Mouse (Mus musculus): ENCODE results near the gene Olfr1217.
"Not testable (repeated sequence)": the region's sequence is repeated elsewhere in the genome, so short reads cannot be mapped to it uniquely, and the experiment has no call there.

The Olfr1217 gene

DNA sequence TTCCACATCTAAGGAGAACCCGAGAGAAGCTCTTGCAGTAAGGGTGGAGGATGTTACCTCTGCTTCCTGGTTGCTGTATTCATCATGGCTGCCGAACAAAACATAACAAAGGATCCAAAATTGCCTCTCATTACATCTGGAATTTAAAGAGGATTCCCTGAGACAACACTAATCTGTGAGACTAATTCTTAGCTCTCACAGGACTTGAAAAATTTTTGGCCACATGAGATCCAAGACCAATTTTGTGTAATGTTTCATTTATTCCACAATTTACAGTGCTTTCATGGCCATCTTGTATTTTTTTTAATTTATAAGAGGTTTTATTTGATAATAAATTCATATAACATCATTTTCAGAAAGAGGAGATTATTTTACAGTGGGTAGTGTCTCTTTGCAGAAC, at the start of gene Olfr1217:
Gene Olfr1217 (minus strand): TSS at position 101 of the 400 bp plus-strand sequence.
- DNase-seq = no peak

DNA sequence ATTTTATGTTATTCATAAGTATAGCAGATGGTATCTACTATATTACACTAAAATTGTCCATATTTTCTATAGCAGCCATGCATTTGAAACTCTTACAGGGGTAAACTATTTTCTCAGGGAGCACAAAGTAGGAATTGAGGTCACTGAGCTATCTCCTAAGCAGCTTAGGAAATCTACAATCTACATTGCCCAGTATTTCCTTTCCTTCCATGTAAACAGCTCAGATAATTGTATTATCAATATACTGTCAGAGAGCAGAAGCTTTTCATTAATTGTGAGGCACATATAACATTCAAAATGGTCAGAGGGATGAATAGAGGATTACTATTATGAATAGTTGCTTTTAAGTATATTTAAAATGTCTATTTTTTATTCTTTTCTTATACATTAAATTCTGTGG, 49.6 kb upstream of the Olfr1217 start:
- no peak for DNase-seq

GRCm38 (mm10) chr2:89061087-89061486, 29.2 kb upstream of the Olfr1217 start, which contains the start of gene Olfr1218:
Olfr1218 (minus strand) TSS chr2:89061187.
- no peak for DNase-seq

- not testable (repeated sequence) for DNase-seq
Measured at GRCm38 (mm10) chr2:89021436-89021835, 10.4 kb downstream of the Olfr1217 start.

DNA sequence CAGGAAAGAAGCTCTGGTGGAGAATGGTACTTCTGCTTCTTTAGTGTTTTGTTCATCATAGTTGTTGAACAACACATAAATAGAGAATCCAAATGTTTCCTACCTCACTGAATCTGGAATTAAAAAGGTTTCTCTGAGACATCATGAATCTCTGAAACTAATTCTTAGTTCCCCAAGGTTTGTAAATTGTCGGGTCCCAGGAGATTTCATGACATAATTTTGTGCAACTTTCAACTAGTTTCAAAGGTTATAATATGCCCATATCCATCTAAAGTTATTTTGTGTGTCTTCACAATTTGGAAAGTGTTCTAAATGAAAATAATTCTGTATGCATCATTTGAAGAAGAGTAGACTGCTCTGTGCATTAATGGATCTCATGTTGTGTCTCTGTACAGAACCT, 13.6 kb downstream of the Olfr1217 start, which contains the start of gene Olfr1216:
Gene Olfr1216 (minus strand): TSS at position 101 of the 400 bp plus-strand sequence.
- DNase-seq = no peak

GRCm38 (mm10) chr2:89006873-89007272, 25.0 kb downstream of the Olfr1217 start, which contains the start of gene Olfr1215:
Olfr1215 (minus strand) TSS chr2:89006973.
- no peak for DNase-seq

DNA sequence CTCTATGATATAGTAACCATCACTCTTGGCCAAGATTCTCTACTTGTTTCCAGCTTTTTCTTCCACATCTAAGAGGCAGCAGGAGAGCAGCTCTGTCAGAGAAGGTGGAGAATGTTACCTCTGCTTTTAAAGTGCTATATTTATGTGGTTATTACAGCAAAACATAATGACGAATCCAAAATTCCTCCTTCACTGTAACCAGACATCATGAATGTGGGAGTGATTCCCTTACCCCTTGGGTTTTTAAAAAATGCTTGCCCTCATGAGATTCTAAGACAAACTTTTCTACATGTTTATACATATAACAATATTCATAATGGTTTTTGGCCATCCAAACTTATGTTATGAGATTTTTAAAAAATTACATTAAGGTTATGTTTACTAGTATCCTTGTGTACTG, 39.3 kb downstream of the Olfr1217 start, which contains the start of gene Olfr1214:
Gene Olfr1214 (minus strand): TSS at position 101 of the 400 bp plus-strand sequence.
- DNase-seq = no peak

GRCm38 (mm10) chr2:88980181-88980580, 51.7 kb downstream of the Olfr1217 start, which contains the start of gene Gm13762:
Gm13762 (minus strand) TSS chr2:88980281.
- no peak for DNase-seq

All from cerebellum, adult 11-12 months (tissue).